Mouse (Mus musculus) testis, adult 2 months (tissue): ENCODE measurements around the gene Ankrd31.

Source experiments
- CTCF ChIP-seq: fragments of 200-500 bp; IDR thresholded peaks from 2 replicates; pipeline ENCODE4 v1.5.1; 2012; ENCODE audit warnings: low read depth, mild to moderate bottlenecking, inconsistent platforms, low read length, moderate library complexity; ENCODE audit not compliant: control insufficient read depth, insufficient read depth, insufficient replicate concordance
- POLR2A ChIP-seq: fragments of 200-500 bp; IDR thresholded peaks from 2 replicates; pipeline ENCODE4 v1.6.1; 2012; ENCODE audit warnings: low read depth, mild to moderate bottlenecking, inconsistent platforms, low read length, moderate library complexity; ENCODE audit not compliant: control insufficient read depth

- TF ChIP-seq POLR2A: no peak
- TF ChIP-seq CTCF: no peak
Observed at GRCm38 (mm10) chr13:96740159-96740558, 7.9 kb upstream of the Ankrd31 start.
